Comparison of ENCODE assay signal across 7 mouse cellular contexts in the genomic region with DNA sequence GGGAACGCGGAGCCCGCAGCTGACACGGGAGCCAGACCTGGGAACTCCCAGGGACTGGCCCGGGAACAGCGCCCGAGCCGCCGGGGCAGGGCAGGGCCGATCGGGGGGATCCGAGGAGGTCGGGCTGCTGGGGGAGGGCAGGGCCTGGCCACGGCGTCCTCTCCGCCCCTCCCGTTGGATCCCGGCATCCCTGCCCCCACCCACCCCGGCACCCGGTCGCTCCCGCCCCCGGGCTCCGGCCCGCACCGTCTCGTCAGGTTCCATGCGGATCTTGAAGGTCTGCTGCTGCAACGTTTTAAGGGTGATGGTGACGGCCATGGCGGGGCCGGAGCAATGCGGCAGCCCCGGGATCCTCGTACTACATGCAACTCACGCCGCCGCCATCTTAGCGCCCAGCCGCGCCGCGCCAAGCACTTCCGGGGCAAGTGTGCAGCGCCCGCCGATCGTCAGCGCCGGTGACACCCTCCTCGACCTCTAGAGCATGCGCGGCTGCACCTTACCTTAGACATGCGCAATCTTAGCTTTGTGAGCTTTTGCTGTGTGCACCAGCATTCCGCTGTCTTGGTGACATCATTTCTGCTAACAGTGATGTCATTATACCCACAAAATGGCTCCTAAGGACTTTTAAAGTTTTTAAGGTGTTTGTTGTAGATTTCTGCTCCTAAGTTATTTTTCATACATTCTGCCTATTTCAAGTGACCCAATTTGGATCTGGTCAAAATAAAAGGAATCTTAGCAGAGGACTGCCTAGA. TPM values are rescaled to one million over a fixed set of nuclear protein-coding genes. Genes with fewer than 3 reads are reported as not detected.
DNase-seq lines count a peak whose midpoint lies in the region; ATAC-seq lines count a peak whose summit lies in the region.

TSS of gene Rad23a (minus strand) at position 418 of the 752 bp plus-strand sequence.

- WGBS in embryonic facial prominence, embryonic 11.5 days: 0% methylated on average over 43 of the region's 55 CpGs
- under 1% methylated on average over 48 of the region's 55 CpGs for WGBS in limb, embryonic 10.5 days
- under 1% methylated on average over 54 of the region's 55 CpGs for WGBS in midbrain, embryonic 13.5 days

- H3K9ac ChIP-seq in embryonic facial prominence, embryonic 11.5 days (replicated peaks; ENCODE audit: low read length): peak within 1 kb of the TSS; percentile 84
- H3K9ac ChIP-seq in midbrain, embryonic 13.5 days (replicated peaks): peak within 1 kb of the TSS; percentile 94

- peak; percentile 90 for ATAC-seq in embryonic facial prominence, embryonic 11.5 days (replicated peaks; ENCODE audit: insufficient number of reproducible peaks, low FRiP score, low TSS enrichment, low read depth)
- peak; percentile 80 for ATAC-seq in granulocyte monocyte progenitor cell, adult 5-6 weeks (replicated peaks; ENCODE audit: poor library complexity, severe bottlenecking)
- peak; percentile 97 for ATAC-seq in midbrain, embryonic 13.5 days

- H3K27me3 ChIP-seq in embryonic facial prominence, embryonic 11.5 days (ENCODE audit: control insufficient read depth, insufficient read depth, low read length): no peaks in the 10 kb centered on the region
- no peaks in the 10 kb centered on the region for H3K27me3 ChIP-seq in limb, embryonic 10.5 days (ENCODE audit: low read depth, poor library complexity, severe bottlenecking)
- no peaks in the 10 kb centered on the region for H3K27me3 ChIP-seq in midbrain, embryonic 13.5 days

- no peaks in the 10 kb centered on the region for H3K9me3 ChIP-seq in embryonic facial prominence, embryonic 11.5 days (replicated peaks; ENCODE audit: control insufficient read depth, low read length)
- no peaks in the 10 kb centered on the region for H3K9me3 ChIP-seq in limb, embryonic 10.5 days (replicated peaks)
- H3K9me3 ChIP-seq in midbrain, embryonic 13.5 days: no peaks in the 10 kb centered on the region

- H3K4me3 ChIP-seq in embryonic facial prominence, embryonic 11.5 days (ENCODE audit: low read depth, low read length): peak within 1 kb of the TSS; percentile 88
- H3K4me3 ChIP-seq in limb, embryonic 10.5 days: peak within 1 kb of the TSS; percentile 77
- peak within 1 kb of the TSS; percentile 92 for H3K4me3 ChIP-seq in midbrain, embryonic 13.5 days (replicated peaks)

- peaks cover 17% of the 10 kb centered on the region for H3K4me1 ChIP-seq in embryonic facial prominence, embryonic 11.5 days (ENCODE audit: control insufficient read depth, insufficient read depth, low read length)
- peaks cover 62% of the 10 kb centered on the region for H3K4me1 ChIP-seq in limb, embryonic 10.5 days
- peaks cover 51% of the 10 kb centered on the region for H3K4me1 ChIP-seq in midbrain, embryonic 13.5 days (replicated peaks)

- H3K36me3 ChIP-seq in embryonic facial prominence, embryonic 11.5 days (replicated peaks; ENCODE audit: control insufficient read depth, insufficient read depth, low read depth, low read length): peaks cover 42% of the 10 kb centered on the region
- peaks cover 84% of the 10 kb centered on the region for H3K36me3 ChIP-seq in limb, embryonic 10.5 days
- peaks cover 76% of the 10 kb centered on the region for H3K36me3 ChIP-seq in midbrain, embryonic 13.5 days

- DNase-seq in adrenal gland, postnatal 14 days: peak; percentile 96
- peak; percentile 97 for DNase-seq in embryonic facial prominence, embryonic 11.5 days (ENCODE audit: low spot score)
- peak; percentile 91 for DNase-seq in kidney, adult 11 months
- DNase-seq in limb, embryonic 10.5 days (ENCODE audit: low spot score): peak; percentile 95
- DNase-seq in spleen, adult 12 weeks (ENCODE audit: low spot score): peak; percentile 85

- peak within 1 kb of the TSS; percentile 78 for H3K4me2 ChIP-seq in embryonic facial prominence, embryonic 11.5 days (ENCODE audit: low read depth, low read length)
- peak within 1 kb of the TSS; percentile 80 for H3K4me2 ChIP-seq in midbrain, embryonic 13.5 days (replicated peaks)

- H3K27ac ChIP-seq in embryonic facial prominence, embryonic 11.5 days (replicated peaks; ENCODE audit: low read depth, low read length): peak within 1 kb of the TSS; percentile 80
- H3K27ac ChIP-seq in limb, embryonic 10.5 days: peak within 1 kb of the TSS; percentile 94
- H3K27ac ChIP-seq in midbrain, embryonic 13.5 days: peak within 1 kb of the TSS; percentile 84

RNA-seq across cellular contexts. Expression of gene Rad23a, which starts in this region (rescaled TPM):
- 108 TPM in 2 replicates for total RNA-seq in adrenal gland, postnatal 14 days (2021)
- 79.6 and 88.2 TPM in 2 replicates for polyA plus RNA-seq in embryonic facial prominence, embryonic 11.5 days (2014; fragmentation: Nextera tagmentation; extraction: Ambion mirVana)
- 41.8 TPM in 2 replicates for total RNA-seq in granulocyte monocyte progenitor cell, adult 5-6 weeks (2014; fragmentation: Nextera tagmentation)
- 20.1 and 21.4 TPM in 2 replicates for total RNA-seq in granulocyte monocyte progenitor cell, adult 5-6 weeks (2017)
- 119 and 122 TPM in 2 replicates for polyA plus RNA-seq in limb, embryonic 10.5 days (2016; fragmentation: Nextera tagmentation; extraction: Ambion mirVana)
- 84.8 and 88.8 TPM in 2 replicates for polyA plus RNA-seq in midbrain, embryonic 13.5 days (2015; fragmentation: Nextera tagmentation; extraction: Ambion mirVana)

Comparison
In these comparisons a context has a peak if more than half of its experiments do, and no peak if none do; other contexts are left out.
1. Peak in every context shown above with its lines: DNase-seq, ATAC-seq, H3K4me3 ChIP-seq and H3K27ac ChIP-seq.